Comparison of ENCODE assay signal across 16 mouse cellular contexts in genomic region chr2:29271098-29271497, GRCm38 (mm10). TPM values are rescaled to one million over a fixed set of nuclear protein-coding genes. Genes with fewer than 3 reads are reported as not detected.
DNase-seq lines count a peak whose midpoint lies in the region; ATAC-seq and TF ChIP-seq lines count a peak whose summit lies in the region.
"Had no signal": no experiment of that assay in that cellular context is flagged by ENCODE, and none has a peak within 500 bp of the region (broad histone marks: within the 10 kb centered on the region; RNA-seq: fewer than 3 reads in every experiment).

No protein-coding gene starts in this region.

- no peaks in the 10 kb centered on the region for H3K36me3 ChIP-seq in kidney, embryonic 14.5 days (ENCODE audit: control insufficient read depth, insufficient read depth, low read length)
- H3K36me3 ChIP-seq in midbrain, embryonic 10.5 days = no peaks in the 10 kb centered on the region
- H3K36me3 ChIP-seq in midbrain, embryonic 13.5 days = no peaks in the 10 kb centered on the region
- H3K36me3 ChIP-seq in hindbrain, embryonic 16.5 days (ENCODE audit: control insufficient read depth, insufficient read depth, low read length) = no peaks in the 10 kb centered on the region
- H3K36me3 ChIP-seq: heart, embryonic 15.5 days; limb, embryonic 12.5 days; liver, embryonic 12.5 days had no signal

- WGBS in kidney, embryonic 14.5 days = 38% methylated on average over 7 of the region's 7 CpGs
- 86% methylated on average over 7 of the region's 7 CpGs for WGBS in midbrain, embryonic 10.5 days
- WGBS in midbrain, embryonic 13.5 days = 85% methylated on average over 7 of the region's 7 CpGs
- WGBS in hindbrain, embryonic 16.5 days = 46% methylated on average over 7 of the region's 7 CpGs

- no peak overlapping the region for H3K4me2 ChIP-seq in kidney, embryonic 14.5 days (replicated peaks; ENCODE audit: low read depth, low read length)
- H3K4me2 ChIP-seq in midbrain, embryonic 13.5 days (replicated peaks) = no peak overlapping the region
- no peak overlapping the region for H3K4me2 ChIP-seq in hindbrain, embryonic 16.5 days (ENCODE audit: low read length)
- H3K4me2 ChIP-seq: heart, embryonic 15.5 days; limb, embryonic 12.5 days; liver, embryonic 12.5 days had no signal

- H3K27ac ChIP-seq in kidney, embryonic 14.5 days (ENCODE audit: low read depth, low read length) = no peak overlapping the region
- H3K27ac ChIP-seq in layer of hippocampus, adult 2 months = 0 out of 2 replicates have a peak overlapping the region, but pooled peaks have one; percentile 39
- 0 out of 2 replicates have a peak overlapping the region, but pooled peaks have one; percentile 85 for H3K27ac ChIP-seq in midbrain, embryonic 10.5 days (replicated peaks)
- H3K27ac ChIP-seq in midbrain, embryonic 13.5 days = no peak overlapping the region
- no peak overlapping the region for H3K27ac ChIP-seq in hindbrain, embryonic 16.5 days (ENCODE audit: low read depth, low read length)
- H3K27ac ChIP-seq: heart, embryonic 15.5 days; limb, embryonic 12.5 days; liver, embryonic 12.5 days; macrophage had no signal

- H3K9ac ChIP-seq in kidney, embryonic 14.5 days (ENCODE audit: low read depth, low read length) = no peak overlapping the region
- no peak overlapping the region for H3K9ac ChIP-seq in midbrain, embryonic 13.5 days (replicated peaks)
- H3K9ac ChIP-seq in hindbrain, embryonic 16.5 days (ENCODE audit: low read depth, low read length) = no peak overlapping the region
- H3K9ac ChIP-seq: forebrain, postnatal 0 days; heart, embryonic 15.5 days; limb, embryonic 12.5 days; liver, embryonic 12.5 days had no signal

- no peak overlapping the region for H3K4me3 ChIP-seq in kidney, embryonic 14.5 days (ENCODE audit: low read length)
- H3K4me3 ChIP-seq in layer of hippocampus, adult 2 months = no peak overlapping the region
- no peak overlapping the region for H3K4me3 ChIP-seq in midbrain, embryonic 10.5 days
- H3K4me3 ChIP-seq in midbrain, embryonic 13.5 days (replicated peaks) = no peak overlapping the region
- H3K4me3 ChIP-seq in hindbrain, embryonic 16.5 days (ENCODE audit: low read length) = no peak overlapping the region
- H3K4me3 ChIP-seq: heart, embryonic 15.5 days; limb, embryonic 12.5 days; liver, embryonic 12.5 days had no signal

- H3K9me3 ChIP-seq in kidney, embryonic 14.5 days (ENCODE audit: control insufficient read depth, low read length) = no peaks in the 10 kb centered on the region
- no peaks in the 10 kb centered on the region for H3K9me3 ChIP-seq in midbrain, embryonic 10.5 days (replicated peaks)
- no peaks in the 10 kb centered on the region for H3K9me3 ChIP-seq in midbrain, embryonic 13.5 days
- H3K9me3 ChIP-seq in hindbrain, embryonic 16.5 days (ENCODE audit: control insufficient read depth, low read length) = no peaks in the 10 kb centered on the region
- H3K9me3 ChIP-seq: heart, embryonic 15.5 days; limb, embryonic 12.5 days; liver, embryonic 12.5 days had no signal

- H3K27me3 ChIP-seq in kidney, embryonic 14.5 days (ENCODE audit: control insufficient read depth, insufficient read depth, low read length) = 0 out of 2 replicates have a peak, but pooled peaks cover 3% of the 10 kb centered on the region
- H3K27me3 ChIP-seq in midbrain, embryonic 10.5 days (ENCODE audit: low read depth, poor library complexity, severe bottlenecking) = 0 out of 2 replicates have a peak, but pooled peaks cover 3% of the 10 kb centered on the region
- H3K27me3 ChIP-seq in midbrain, embryonic 13.5 days = no peaks in the 10 kb centered on the region
- H3K27me3 ChIP-seq in hindbrain, embryonic 16.5 days (replicated peaks; ENCODE audit: control insufficient read depth, insufficient read depth, low read length) = no peaks in the 10 kb centered on the region

- peaks cover 7% of the 10 kb centered on the region; the same call in 1 of the 2 replicates for H3K4me1 ChIP-seq in kidney, embryonic 14.5 days (ENCODE audit: control insufficient read depth, insufficient read depth, low read length)
- H3K4me1 ChIP-seq in midbrain, embryonic 10.5 days = peaks cover 29% of the 10 kb centered on the region
- H3K4me1 ChIP-seq in midbrain, embryonic 13.5 days (replicated peaks) = peaks cover 32% of the 10 kb centered on the region
- H3K4me1 ChIP-seq in hindbrain, embryonic 16.5 days (ENCODE audit: control insufficient read depth, insufficient read depth, low read depth, low read length) = peaks cover 15% of the 10 kb centered on the region
- H3K4me1 ChIP-seq: heart, embryonic 15.5 days; liver, embryonic 12.5 days had no signal

- peak; percentile 32; the same call in 1 of the 2 replicates for ATAC-seq in kidney, embryonic 14.5 days (ENCODE audit: low FRiP score, low TSS enrichment)
- ATAC-seq in midbrain, embryonic 13.5 days = no peak
- peak; percentile 57; the same call in 1 of the 2 replicates for ATAC-seq in hindbrain, embryonic 16.5 days
- ATAC-seq: intestine, embryonic 16.5 days; liver, embryonic 12.5 days had no signal

- no peak for DNase-seq in kidney, adult 9 months
- DNase-seq in layer of hippocampus, adult 2 months (ENCODE audit: low spot score in 2 of 2) = no peak
- DNase-seq in layer of hippocampus, adult 11-12 months (ENCODE audit: low spot score) = no peak
- no peak for DNase-seq in midbrain, embryonic 10.5 days (ENCODE audit: low spot score)
- DNase-seq: cerebellum, adult 11-12 months; gastrocnemius, postnatal 36 days; thymus, adult 2 months had no signal

- no peak for TF ChIP-seq CTCF in layer of hippocampus, adult 2 months (conservative IDR thresholded peaks at IDR 0.05)

RNA-seq across cellular contexts. Expression of gene Ntng2, which starts 18.3 kb away (rescaled TPM):
- polyA plus RNA-seq in kidney, embryonic 14.5 days (2014; fragmentation: Nextera tagmentation; extraction: Ambion mirVana) = 3.2 and 4.3 TPM in 2 replicates
- total RNA-seq in layer of hippocampus, adult 2 months (2021) = 100 to 1,000 TPM; 111 TPM
- polyA plus RNA-seq in midbrain, embryonic 10.5 days (2016; fragmentation: Nextera tagmentation; extraction: Ambion mirVana) = 1.6 and 2.8 TPM in 2 replicates
- 11.8 and 15.6 TPM in 2 replicates for polyA plus RNA-seq in midbrain, embryonic 13.5 days (2015; fragmentation: Nextera tagmentation; extraction: Ambion mirVana)
- polyA plus RNA-seq in hindbrain, embryonic 16.5 days (2015; fragmentation: Nextera tagmentation; extraction: Ambion mirVana) = 3.5 and 4.1 TPM in 2 replicates
- polyA plus RNA-seq: heart, embryonic 15.5 days; intestine, embryonic 16.5 days; liver, embryonic 12.5 days had no signal

Comparison
In these comparisons a context has a peak if more than half of its experiments do, and no peak if none do; other contexts are left out.
1. H3K27ac ChIP-seq: peak in layer of hippocampus, adult 2 months (single experiment) and midbrain, embryonic 10.5 days (single experiment); none in kidney, embryonic 14.5 days (single experiment), midbrain, embryonic 13.5 days (single experiment) and hindbrain, embryonic 16.5 days (single experiment).